Mouse (Mus musculus) liver (tissue): Measurements from ENCODE around the gene Il10ra.

Source experiments
- DNase-seq: peaks from one replicate; pipeline ENCODE4 v3.0.0-alpha.2; 2020; ENCODE audit warnings: mixed read lengths

The Il10ra gene

DNA sequence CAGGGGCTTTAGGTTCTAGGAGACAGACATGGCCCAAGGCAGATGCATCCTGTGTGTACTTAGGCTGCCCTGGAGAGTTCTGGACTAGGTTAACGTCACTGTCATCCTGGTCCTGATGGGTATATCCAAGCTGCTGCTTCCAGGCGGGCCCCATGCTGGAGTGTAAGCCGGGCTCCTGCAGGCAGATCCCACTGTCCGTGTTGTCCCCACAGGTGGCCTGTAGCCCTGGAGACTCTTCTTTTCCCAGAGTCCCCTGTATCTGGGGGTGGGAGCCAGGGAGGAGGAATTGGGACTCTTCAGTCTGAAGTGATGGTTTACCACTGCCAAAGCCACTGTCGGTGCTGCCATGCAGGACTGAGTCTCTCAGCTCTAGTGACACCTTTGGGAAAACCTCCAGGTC, 13.0 kb downstream of the Il10ra start:
- no peak for DNase-seq

DNA sequence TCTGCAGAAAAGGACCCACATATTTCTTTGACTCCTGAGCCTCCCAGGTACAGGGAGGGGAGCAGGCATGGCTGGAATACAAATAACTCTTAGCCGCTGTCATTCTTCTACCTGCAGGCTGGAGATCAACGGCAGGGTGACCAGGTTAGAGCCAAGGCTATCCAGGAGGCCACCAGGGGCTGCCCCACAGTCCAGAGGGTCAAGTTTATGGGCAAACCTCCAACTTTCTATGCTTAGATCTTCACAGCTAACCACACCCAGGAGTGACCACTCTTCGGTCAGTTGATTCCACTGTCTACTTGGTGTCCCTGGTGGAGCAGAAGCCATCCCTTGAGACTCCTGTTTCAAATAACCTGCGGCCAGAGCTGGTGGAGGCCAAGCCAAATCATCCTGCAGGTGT, 13.5 kb downstream of the Il10ra start:
- DNase-seq = no peak

DNA sequence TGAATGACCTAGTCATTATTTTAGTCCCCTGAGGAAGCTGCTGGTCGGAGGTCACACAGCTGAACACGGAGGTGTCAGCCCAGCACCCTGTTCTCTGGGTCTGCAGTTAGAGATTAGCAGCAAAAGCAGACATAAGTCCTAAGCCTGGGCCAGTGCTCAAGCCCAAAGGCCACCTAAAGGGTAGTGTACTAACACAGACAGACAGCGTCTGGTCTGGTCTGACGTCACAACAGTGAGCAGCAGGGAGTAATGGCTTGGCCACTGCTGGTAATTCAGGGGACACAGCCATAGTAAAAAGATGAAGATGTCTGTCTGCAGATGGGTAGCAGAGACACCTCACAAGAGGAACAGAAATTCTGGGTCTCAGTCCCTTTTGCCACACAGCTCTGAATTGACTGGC, 14.3 kb downstream of the Il10ra start:
- DNase-seq = no peak

DNA sequence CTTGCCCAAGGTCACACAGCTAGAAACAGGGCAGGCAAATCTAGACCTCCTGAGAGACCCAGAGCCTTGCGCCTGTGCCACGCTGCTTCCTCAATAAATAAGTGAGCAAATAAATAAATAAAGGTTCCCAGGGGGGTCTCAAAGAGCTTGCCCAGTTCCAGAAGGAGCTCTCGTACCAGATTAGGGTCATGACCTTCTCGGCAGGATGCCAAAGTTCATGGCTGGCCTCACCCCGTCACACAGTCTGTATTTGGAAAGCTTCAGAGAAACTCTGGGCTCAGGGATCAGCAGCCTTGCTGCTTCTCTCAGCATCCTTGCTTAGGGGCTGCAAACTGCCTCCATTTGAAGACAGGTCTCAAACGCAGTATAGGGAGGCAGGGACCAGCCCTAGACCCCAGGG, 14.9 kb downstream of the Il10ra start:
- DNase-seq = no peak

DNA sequence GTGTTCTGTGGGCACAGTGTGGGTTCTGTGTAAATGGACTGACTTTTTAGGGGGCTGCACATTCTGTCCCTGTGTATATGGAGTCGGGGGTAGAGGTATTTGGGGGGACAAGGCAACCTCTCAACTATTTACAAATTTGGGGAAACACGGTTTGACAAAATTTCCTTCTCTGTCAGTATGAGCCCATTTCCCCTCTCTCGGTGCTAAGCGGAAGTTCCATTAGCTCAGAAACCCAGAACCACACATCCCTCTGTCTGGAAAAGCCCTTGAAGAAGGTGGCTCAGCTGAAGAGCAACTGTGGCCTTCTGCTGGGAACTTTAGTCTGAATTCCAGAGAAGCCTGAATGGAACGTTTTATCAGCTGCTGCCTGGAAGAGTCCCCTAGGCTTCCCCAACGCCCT, 16.6 kb downstream of the Il10ra start:
- no peak for DNase-seq

DNA sequence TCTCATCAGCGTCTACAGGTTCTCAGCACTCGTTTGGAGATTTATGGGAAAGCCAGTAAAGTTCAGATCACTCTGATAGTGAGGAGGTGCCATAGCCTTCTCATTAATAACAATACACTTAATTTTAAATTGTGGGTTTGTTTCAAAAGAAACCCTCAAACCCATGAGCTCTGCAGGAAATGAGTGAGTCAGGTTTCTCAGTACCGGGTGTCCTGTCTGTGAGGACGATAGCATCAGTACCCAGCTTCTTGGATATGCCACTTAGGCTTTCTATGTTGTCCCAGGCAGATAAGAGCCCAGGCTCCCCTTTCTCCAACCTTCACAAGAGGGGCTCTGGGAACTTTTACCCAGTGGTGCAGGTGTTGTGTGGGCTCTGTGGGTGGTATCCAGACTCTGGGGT, 17.0 kb downstream of the Il10ra start:
- no peak for DNase-seq

DNA sequence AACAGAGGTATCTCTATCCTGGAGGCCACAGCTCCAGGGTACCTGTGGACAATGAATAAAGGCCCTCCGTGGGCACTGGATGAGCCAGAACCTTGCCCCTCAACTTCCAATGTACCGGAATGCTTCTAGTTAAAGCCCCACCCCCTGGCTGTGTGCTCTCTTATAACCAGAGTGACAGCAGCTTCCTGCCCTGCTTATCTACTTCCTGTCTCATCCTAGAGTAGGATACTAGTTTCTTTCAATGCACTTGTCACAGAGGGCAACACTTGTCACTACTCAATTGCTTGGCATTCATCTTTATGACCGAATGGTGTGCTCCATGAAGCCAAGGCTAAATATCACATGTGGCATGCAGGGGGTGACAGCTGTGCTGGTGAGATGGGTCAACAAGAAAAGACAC, 17.7 kb downstream of the Il10ra start:
- no peak for DNase-seq

DNA sequence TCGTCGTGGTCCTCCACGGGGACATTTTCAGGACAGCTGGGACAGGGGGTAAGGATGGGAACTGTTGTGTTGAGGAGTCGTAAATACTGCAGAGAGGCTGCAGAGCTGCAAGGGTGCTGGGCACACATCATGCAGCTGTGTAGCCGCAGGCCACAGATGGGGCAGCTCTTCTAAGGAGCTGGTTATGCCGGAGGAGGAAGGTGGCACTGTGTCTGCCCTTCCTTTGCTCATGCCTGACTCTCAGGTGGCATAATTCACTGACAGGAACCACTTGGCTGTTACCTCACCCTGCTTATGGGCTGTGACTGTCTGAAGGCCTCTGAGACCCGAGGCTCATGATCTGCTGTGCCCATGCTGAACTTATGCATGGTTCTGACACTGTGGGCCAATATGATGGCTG, 18.6 kb downstream of the Il10ra start:
- no peak for DNase-seq

DNA sequence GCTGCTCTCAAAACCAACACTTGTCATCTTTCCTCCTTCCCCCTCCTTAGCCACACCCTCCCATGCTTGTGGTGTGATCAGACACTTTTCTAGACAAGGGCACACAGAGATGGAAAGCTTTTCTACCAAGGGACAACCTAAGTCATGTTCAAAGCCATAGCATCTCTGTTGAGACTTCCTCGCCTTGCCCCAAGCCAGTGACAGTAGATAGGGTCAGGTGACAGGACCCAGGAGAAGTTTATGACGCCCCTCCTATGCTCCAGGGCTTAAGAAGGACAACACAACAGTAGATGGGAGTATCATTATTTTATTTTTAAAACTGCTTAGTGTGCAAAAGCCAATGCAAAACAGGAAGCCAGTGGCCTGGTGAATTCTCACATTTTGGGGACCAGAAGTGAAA, 21.4 kb downstream of the Il10ra start:
- DNase-seq = no peak

DNA sequence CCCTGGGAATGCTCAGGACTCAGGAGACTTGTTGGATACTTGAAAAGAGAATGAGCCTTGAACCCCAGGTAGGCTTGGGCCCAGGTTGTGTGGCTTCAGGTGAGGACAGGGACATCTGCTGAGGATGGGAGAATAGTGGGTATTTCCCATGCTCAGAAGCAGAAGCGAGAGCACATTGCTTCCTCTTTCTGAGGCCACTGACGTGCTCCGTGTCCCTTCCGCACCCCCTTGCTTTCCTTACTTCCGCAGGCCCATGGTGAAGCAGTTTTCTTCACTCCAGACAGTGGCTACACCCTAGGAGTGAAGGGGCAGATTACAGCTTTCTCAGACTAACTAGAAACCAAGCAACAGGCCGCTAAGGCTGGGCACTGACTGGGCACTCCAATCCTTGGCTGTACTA, 22.9 kb downstream of the Il10ra start:
- DNase-seq = peak; percentile 21

DNA sequence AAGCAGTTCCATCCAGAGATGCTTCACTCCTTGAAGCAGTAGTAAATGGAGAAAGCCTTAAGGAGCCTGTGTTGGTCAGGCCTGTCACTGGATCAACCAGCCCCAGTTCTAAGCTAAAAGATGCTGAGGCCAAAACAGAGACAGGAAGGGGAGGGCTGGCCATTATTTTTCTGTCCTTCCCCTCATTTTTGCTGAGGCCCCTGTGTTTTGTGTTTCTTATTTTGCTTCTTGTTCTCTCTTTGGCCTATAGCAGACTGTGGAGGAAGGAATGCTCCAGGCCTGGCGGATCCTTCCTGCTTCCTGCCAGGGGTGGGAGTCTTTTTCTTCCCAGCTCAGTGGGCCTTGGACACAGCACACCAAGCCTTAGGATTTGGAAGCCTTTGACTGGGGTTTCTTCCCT, 23.5 kb downstream of the Il10ra start:
- DNase-seq = no peak

DNA sequence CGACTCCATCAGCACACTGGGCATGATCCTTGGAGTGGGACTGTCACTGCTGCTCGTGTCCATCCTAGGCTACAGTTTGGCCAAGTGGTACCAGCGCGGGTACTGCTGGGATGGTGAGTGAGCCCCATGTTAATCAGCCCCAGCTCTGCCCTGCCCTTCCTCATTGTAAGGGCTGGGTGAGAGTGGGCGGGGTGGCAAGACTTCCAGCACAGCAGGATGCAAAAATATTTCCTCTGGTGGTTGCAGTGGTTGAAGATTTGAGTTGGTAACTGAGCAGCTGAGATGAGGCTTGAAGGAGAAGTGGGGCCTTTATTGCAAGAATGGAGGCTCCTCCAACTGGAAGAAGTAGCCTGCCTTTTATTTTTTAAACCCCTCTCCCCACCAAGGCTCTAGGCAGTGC, 27.6 kb downstream of the Il10ra start:
- DNase-seq = no peak

DNA sequence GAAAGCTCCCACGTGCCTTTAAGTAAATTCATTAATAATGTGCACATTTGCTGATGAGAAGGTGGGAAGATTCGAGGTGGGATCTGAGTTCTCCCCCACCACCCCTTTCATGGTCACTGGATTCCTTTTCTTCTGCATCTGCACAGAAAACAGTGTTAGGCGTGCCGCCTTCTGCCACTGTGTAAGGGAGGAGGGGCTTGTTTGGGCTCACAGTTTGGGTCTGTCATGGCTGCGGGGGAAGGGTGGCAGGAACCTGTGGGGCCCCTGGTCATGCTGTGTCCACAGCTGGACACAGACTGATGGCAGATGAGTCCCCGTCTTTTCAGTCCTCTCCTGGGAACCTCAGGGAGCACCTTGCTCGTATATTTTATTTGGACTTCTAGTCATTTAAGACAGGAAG, 32.2 kb downstream of the Il10ra start:
- no peak for DNase-seq

DNA sequence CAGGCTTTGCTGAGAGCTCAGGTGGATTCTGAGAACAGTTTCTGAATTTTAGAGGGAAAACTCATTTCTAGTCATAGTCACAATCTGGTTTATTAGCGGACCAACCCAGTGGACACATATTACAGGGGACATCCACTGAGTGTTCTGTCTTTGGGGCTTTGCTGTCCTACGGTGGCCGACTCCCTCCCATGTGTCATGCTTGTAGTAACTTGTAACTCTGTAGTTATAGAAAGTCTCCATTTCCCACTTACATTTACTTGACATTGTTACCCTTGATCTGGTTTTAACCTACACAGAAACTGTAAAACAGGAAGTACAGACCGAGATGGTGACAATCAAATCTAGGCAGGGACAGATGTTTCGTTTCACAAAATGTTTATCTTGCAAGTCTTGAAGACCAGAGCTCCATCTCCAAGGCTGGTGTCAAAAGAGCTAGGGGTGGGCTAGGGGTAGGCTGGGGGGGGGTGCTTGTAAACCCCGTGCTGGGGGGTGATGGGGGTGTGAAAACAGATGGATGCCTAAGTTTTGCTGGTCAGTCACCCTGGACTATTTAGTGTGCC, 33.2 kb downstream of the Il10ra start:
- no peak for DNase-seq

DNA sequence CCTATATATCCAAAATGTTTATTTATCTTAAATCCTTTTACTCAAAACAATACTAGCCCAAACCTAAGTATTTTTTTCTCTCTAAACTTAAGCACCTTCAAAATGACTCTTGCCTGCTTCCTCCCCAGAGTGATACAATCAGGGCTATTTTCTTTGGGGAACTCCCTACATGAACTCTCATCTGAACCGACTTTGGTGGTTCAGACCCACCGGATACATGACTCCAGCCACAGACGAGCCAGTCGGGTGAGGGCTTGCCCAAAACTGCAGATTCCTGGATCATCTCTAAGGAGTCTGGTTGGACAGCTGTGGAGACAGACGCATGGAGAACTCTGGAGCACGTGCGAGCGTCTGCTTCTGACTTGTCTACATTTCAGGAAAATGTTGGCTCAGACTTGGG, 39.6 kb downstream of the Il10ra start:
- DNase-seq = no peak

DNA sequence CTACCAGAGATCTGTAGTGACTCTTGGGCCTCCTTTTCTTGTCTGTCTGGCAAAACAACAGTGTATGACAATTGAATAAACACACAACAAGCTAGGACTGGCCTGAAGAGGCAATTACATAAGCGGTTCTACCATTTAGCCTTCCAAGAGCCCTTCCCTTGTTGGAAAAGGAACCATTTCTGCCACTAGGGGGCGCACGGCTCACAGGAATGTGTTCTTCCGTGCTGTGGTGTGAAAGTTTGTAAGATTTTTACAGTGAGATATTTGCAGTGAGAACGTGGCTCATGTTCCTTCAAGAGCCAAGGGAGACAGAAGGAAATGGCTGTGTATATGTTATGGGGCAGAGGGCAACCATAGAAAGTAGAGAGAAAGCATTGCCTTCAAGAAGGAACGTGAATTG, 47.4 kb downstream of the Il10ra start:
- DNase-seq = peak; percentile 83

DNA sequence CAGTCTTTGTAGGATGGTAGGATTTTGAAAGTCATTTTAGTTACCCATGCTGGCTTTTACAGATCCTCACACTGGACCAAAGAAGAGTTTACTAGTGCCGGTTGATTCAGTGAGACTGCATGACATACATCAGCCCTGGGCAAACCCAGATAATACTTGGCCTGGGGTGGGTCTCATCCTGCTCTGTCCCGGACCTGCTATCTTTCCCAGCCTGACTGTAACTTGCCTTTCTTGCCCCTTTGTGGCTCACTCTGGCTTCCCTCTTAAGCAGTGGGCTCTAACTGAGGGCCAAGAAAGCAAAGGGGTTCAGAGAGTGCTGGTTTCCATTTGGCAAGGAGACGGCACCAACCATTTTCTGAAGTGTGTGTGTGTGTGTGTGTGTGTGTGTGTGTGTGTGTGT, 49.3 kb downstream of the Il10ra start:
- no peak for DNase-seq

DNA sequence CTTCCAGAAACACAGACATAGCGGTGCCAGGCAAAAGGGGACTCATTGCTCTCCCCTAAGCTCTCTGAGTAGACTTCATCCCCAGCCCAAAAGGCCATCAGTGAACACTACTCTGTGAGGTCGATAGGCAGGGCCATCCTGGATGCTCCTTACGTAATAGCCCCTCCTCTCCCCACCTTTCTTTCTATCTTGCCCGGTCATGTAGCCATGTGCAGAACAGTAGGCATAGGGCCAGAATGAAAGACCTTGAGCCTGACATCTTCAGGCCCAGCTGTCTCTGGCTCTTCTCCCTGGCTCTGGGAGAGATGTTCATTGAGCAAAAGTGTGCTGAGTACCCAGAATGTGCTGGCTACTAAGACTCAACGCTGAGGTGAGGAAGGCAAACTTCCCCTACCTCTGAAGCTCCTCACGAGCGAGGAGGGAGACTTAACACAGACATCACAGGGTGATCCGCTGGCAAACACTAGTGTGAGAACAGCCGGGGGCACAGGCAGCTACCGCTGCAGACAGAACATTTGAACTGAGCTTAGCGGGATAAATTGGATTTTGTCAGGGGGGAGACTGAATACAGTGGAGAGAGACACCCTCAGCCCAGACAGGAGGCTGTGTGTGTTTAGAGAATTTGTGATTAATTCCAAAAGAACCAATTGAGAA, 53.3 kb downstream of the Il10ra start:
- no peak for DNase-seq

DNA sequence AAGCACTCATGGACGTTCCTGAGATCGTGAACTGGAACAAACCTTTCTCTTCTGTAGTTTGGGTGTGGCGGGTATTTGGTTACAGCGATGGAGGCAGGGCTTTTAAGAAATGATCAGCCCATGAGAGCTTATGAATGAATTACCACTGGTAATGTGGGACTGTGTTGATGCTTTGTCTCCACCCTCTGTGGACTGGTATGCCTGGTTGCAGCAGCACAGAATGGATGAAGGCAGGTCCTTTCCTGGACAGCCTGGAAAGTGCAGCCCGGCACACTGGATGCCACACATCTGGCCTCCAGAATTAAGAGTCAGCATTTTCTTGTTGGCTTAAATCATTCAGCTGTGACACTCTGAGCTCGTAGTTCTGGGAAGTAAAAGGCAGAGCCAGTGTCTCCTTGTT, 56.9 kb downstream of the Il10ra start:
- DNase-seq = no peak

DNA sequence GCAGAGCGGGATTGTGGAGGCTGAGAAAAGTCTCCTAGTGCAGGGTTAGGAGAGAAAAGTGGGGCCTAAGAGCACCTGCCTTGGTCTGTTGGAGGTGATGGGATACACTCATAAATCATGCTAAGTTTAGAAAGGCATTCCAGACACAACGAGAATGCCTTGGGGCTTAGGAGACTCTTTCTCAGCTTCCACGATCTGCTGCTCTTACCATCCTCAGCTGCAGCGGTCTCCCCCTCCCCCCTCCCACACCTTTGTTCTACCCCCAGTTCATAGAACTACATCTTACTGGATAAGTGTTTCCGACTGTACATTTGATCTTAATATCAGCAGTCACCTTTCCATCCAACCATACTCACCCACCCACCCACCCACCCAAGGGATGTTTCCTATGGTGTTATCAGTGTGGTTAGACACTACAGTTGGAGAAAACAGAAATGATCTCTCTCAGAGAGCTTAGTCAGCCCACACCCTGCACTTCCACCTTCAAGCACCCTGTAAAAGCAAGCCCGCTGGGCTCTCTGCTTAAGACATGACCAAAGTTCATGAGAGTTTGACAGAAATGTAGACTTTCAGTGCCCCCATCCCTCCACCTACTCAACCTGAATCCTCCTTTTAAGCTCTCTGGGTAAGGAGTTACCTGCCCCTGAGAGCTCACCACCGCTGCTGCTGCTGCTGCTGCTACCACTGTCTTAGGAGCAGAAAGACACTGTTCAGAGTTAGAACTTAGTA, 61.8 kb downstream of the Il10ra start:
- no peak for DNase-seq

DNA sequence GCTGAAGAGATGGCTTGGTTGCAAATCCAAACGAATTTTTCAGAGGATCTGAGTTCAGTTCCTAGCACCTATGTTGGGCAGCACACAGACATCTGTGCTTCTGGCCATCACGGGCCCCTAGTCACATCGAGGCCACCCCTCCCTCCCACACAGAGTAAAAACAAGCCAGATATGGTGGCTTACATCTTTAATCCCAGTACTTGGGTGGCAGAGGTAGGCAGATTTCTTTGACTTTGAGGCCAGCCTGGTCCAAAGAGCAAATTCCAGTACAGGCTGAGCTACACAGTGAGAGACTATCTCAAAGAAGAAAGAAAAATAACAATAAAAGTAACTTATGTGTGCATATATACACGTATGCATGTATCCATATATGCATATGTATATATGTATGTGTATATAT, 62.8 kb downstream of the Il10ra start:
- no peak for DNase-seq

DNA sequence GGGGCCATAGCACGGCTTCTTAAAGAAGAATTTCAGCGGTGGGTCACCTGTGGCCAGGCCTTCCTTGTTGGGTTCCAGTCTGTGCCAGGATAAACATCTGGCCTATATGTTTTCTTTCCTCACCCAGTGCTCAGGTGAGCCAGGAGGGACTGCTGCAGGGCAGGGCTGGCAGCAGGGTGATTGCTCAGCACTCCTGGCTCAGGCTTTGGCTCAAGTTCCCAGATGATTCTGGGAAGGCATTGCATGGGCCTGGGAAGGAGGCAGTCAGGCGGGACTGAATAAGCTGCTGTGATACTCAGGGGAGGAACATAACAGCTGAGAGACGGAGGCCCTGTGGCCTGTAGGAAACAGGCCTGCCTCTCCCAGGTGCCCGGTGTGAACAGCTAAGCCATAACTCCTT, 63.8 kb downstream of the Il10ra start:
- DNase-seq = no peak
